ENCODE assay signal across 23 mouse cellular contexts in the genomic region with DNA sequence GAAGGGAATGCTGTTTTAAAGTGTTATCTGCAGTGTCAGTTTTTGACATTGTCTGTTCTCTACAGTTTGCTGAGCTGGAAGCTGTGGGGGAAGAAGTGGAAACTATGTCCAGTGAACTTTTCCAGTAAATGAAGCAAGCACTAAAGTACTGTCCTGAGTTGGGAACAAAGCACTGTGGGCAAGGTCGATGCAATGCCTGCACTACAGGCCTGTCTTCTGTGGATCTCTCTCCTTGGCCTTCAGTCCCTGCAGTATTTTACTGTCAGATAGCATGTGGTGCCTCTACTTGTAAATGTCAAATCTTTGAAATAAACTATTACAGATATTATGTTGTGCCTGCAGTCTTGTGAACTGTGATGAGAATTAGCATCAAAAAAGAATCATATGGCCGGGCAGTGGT. TPM values are rescaled to one million over a fixed set of nuclear protein-coding genes. Genes with fewer than 3 reads are reported as not detected.
"Had no signal": no experiment of that assay in that cellular context is flagged by ENCODE, and none has a peak within 500 bp of the region (broad histone marks: within the 10 kb centered on the region; RNA-seq: fewer than 3 reads in every experiment).

No protein-coding gene starts in this region.

- ATAC-seq: lung, postnatal 0 days; midbrain, embryonic 15.5 days had no signal

- H3K4me1 ChIP-seq: kidney, embryonic 15.5 days; limb, embryonic 13.5 days; midbrain, embryonic 15.5 days; neural tube, embryonic 12.5 days; neural tube, embryonic 15.5 days had no signal

- H3K9me3 ChIP-seq: kidney, embryonic 15.5 days; limb, embryonic 10.5 days; limb, embryonic 13.5 days; midbrain, embryonic 12.5 days; midbrain, embryonic 15.5 days; neural tube, embryonic 12.5 days; neural tube, embryonic 15.5 days had no signal

- H3K4me2 ChIP-seq: kidney, embryonic 15.5 days; limb, embryonic 13.5 days; lung, embryonic 14.5 days; midbrain, embryonic 12.5 days; midbrain, embryonic 15.5 days; neural tube, embryonic 12.5 days; neural tube, embryonic 15.5 days had no signal

- DNase-seq: kidney, adult 8-10 months; kidney, postnatal 10 days; kidney, postnatal 4 days; lung, embryonic 14.5 days; right cerebral cortex, adult 18-20 months; right cerebral cortex, postnatal 14 days; right cerebral cortex, postnatal 4 days; thymus, adult 2 months; thymus, postnatal 14 days; thymus, postnatal 4 days had no signal

- H3K27ac ChIP-seq: kidney, embryonic 15.5 days; limb, embryonic 10.5 days; limb, embryonic 13.5 days; macrophage; midbrain, embryonic 12.5 days; midbrain, embryonic 15.5 days; neural tube, embryonic 12.5 days; neural tube, embryonic 15.5 days; stomach, postnatal 0 days had no signal

- H3K9ac ChIP-seq: kidney, embryonic 15.5 days; limb, embryonic 13.5 days; lung, embryonic 14.5 days; midbrain, embryonic 12.5 days; midbrain, embryonic 15.5 days; neural tube, embryonic 12.5 days; neural tube, embryonic 15.5 days had no signal

- H3K4me3 ChIP-seq: kidney, embryonic 15.5 days; limb, embryonic 10.5 days; limb, embryonic 13.5 days; midbrain, embryonic 12.5 days; midbrain, embryonic 15.5 days; neural tube, embryonic 12.5 days; neural tube, embryonic 15.5 days had no signal

- H3K27me3 ChIP-seq: kidney, embryonic 15.5 days; limb, embryonic 13.5 days; midbrain, embryonic 12.5 days; midbrain, embryonic 15.5 days; neural tube, embryonic 12.5 days; neural tube, embryonic 15.5 days had no signal

RNA-seq across cellular contexts. Expression of a gene that starts 55.3 kb away (rescaled TPM):
- total RNA-seq: liver, adult 2 months; megakaryocyte-erythroid progenitor cell, adult 5-6 weeks had no signal
- polyA plus RNA-seq: limb, embryonic 10.5 days; limb, embryonic 13.5 days; lung, embryonic 14.5 days; macrophage; midbrain, embryonic 12.5 days; midbrain, embryonic 15.5 days; neural tube, embryonic 12.5 days; stomach, embryonic 14.5 days had no signal
